Mouse (Mus musculus): ENCODE results near the gene Olfr1116.

GRCm38 (mm10) chr2:87267234-87267633, at the start of gene Olfr1116:
- TF ChIP-seq GATA1 (IDR thresholded peaks at IDR 0.05; ENCODE audit: borderline replicate concordance, low read length) (no peak), FLI1 (IDR thresholded peaks at IDR 0.05; ENCODE audit: low read length) (no peak)
